Mouse (Mus musculus) erythroblast, embryonic 14.5 days (primary cell): ENCODE measurements around the gene Bcam. TPM values are rescaled to one million over a fixed set of nuclear protein-coding genes. Genes with fewer than 3 reads are reported as not detected.
"Not testable (repeated sequence)": the region's sequence is repeated elsewhere in the genome, so short reads cannot be mapped to it uniquely, and the experiment has no call there.

Experiments used
- H3K27me3 ChIP-seq: 2 replicates; pipeline ENCODE4 v1.6.1; 2012; ENCODE audit warnings: inconsistent platforms; ENCODE audit not compliant: control insufficient read depth
- H3K36me3 ChIP-seq: 2 replicates; pipeline ENCODE4 v1.6.1; 2012; ENCODE audit warnings: mild to moderate bottlenecking, inconsistent platforms; ENCODE audit not compliant: control insufficient read depth
- H3K4me1 ChIP-seq: 2 replicates; pipeline ENCODE4 v1.6.1; 2012; ENCODE audit warnings: inconsistent platforms; ENCODE audit not compliant: control insufficient read depth
- H3K4me3 ChIP-seq: replicated peaks from 2 replicates; pipeline ENCODE3; 2012; ENCODE audit warnings: moderate library complexity, mild to moderate bottlenecking, inconsistent platforms
- H3K9me3 ChIP-seq: 2 replicates; pipeline ENCODE4 v1.6.1; 2012; ENCODE audit warnings: low read length, inconsistent platforms, mixed read lengths; ENCODE audit not compliant: control insufficient read depth
- GATA1 ChIP-seq: IDR thresholded peaks from 2 replicates; pipeline ENCODE4 v1.6.1; 2012; ENCODE audit warnings: low read length, inconsistent platforms, mixed read lengths
- TAL1 ChIP-seq: IDR thresholded peaks from 3 replicates; pipeline ENCODE4 v1.6.1; 2012; ENCODE audit warnings: low read length, inconsistent platforms, mixed read lengths
- polyA plus RNA-seq: library from polyadenylated mRNA; stranded (reverse); fragments of >175 nt; gene quantifications from 2 replicates; pipeline ENCODE4 v1.2.3, GENCODE M21; 2012

Bcam gene
- polyA plus RNA-seq, 1 experiment, result not detected

- Histone ChIP-seq H3K36me3 (no peaks in the 10 kb centered on the region), H3K4me1 (peaks cover 12% of the 10 kb centered on the region), H3K4me3 (no peak overlapping the region), H3K9me3 (no peaks in the 10 kb centered on the region), H3K27me3 (peaks cover 26% of the 10 kb centered on the region)
- TF ChIP-seq GATA1 (no peak), TAL1 (no peak)
These were observed 22.1 kb upstream of the Bcam start for GRCm38 (mm10) chr7:19792701-19793630.

DNA sequence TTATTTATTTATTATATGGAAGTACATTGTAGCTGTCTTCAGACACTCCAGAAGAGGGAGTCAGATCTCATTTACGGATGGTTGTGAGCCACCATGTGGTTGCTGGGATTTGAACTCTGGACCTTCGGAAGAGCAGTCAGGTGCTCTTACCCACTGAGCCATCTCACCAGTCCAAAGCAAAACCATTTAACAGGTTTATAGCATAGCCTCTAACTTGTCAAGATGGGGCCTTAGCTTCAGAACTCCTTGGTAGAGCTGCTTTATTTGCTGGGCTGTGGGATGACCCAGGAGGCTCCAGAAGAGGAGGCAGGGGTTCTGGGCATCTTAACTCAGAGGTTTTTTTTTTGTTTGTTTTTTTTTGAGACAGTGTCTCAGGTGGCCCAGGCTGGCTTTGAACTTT, 20.7 kb upstream of the Bcam start:
- not testable (repeated sequence) for H3K36me3 ChIP-seq, H3K4me3 ChIP-seq, H3K9me3 ChIP-seq
- H3K27me3 ChIP-seq, result peaks cover 17% of the 10 kb centered on the region
- H3K4me1 ChIP-seq, result peaks cover 12% of the 10 kb centered on the region

DNA sequence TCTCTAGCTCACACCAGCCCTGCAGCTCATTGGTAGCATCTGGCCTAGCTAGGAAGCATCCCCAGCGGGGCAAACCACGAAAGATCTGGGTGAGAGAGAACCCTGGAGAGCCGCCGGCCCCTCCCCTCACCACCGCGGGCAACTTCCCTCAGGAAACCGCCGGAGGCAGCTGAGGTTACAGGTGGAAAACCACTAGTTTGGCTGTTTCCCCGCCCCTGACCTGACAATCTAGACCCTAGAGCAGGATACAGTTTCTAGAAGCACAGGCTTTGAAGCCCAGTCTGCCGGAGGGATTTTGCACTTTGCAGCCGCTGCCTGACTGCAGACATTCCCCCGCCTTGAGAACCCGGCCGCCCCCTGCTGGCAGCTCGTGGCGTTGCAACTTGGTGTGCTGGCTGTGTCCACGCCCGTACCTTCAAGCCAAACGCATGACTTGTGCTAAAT, 19.1 kb upstream of the Bcam start:
- H3K4me1 ChIP-seq, result peaks cover 12% of the 10 kb centered on the region
- H3K9me3 ChIP-seq, result no peaks in the 10 kb centered on the region
- peaks cover 8% of the 10 kb centered on the region for H3K27me3 ChIP-seq
- H3K4me3 ChIP-seq, result peak overlapping the region; percentile 20
- no peaks in the 10 kb centered on the region for H3K36me3 ChIP-seq
- no peak for TF ChIP-seq TAL1
- no peak for TF ChIP-seq GATA1

GRCm38 (mm10) chr7:19785874-19786458, 15.2 kb upstream of the Bcam start:
- no peaks in the 10 kb centered on the region for H3K36me3 ChIP-seq
- H3K9me3 ChIP-seq, result no peaks in the 10 kb centered on the region; the same call in 1 of the 2 replicates
- peaks cover 12% of the 10 kb centered on the region for H3K4me1 ChIP-seq
- peaks cover 8% of the 10 kb centered on the region for H3K27me3 ChIP-seq
- no peak for TF ChIP-seq GATA1
- no peak for TF ChIP-seq TAL1
- no peak overlapping the region for H3K4me3 ChIP-seq

GRCm38 (mm10) chr7:19784764-19785535, 14.1 kb upstream of the Bcam start:
- no peak overlapping the region for H3K4me3 ChIP-seq
- TF ChIP-seq GATA1 (no peak), TAL1 (no peak)
- peaks cover 3% of the 10 kb centered on the region for H3K4me1 ChIP-seq
- H3K36me3 ChIP-seq, result no peaks in the 10 kb centered on the region
- peaks cover 1% of the 10 kb centered on the region; the same call in 1 of the 2 replicates for H3K9me3 ChIP-seq
- H3K27me3 ChIP-seq, result peaks cover 7% of the 10 kb centered on the region

- H3K36me3 ChIP-seq, result no peaks in the 10 kb centered on the region
- H3K4me3 ChIP-seq, result no peak overlapping the region
- no peaks in the 10 kb centered on the region for H3K27me3 ChIP-seq
These were observed 12.8 kb upstream of the Bcam start for GRCm38 (mm10) chr7:19783630-19784029.

DNA sequence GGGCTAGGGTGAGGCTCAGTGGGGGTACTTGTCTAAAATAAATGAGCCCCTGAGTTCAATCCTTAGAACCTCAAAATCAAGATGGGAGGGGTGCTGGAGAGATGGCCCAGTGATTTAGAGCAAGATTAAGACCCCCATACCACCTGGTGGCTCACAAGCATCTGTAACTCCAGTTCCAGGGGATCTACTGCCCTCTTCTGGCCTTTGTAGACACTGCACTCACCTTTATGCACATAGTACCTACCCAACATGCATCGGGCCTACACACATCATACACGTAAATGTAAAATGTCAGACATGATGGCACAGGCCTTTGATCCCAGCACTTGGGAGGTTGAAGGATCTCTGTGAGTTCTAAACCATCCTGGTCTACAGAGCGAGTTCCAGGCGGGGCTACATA, 11.8 kb upstream of the Bcam start:
- TF ChIP-seq GATA1 (no peak), TAL1 (no peak)
- Histone ChIP-seq H3K9me3 (peaks cover 4% of the 10 kb centered on the region; the same call in 1 of the 2 replicates), H3K27me3 (no peaks in the 10 kb centered on the region), H3K36me3 (no peaks in the 10 kb centered on the region), H3K4me3 (no peak overlapping the region), H3K4me1 (no peaks in the 10 kb centered on the region)

More at GRCm38 (mm10) chr7:19783630-19784029, 12.8 kb upstream of the Bcam start:
- no peak for TF ChIP-seq TAL1
- no peak for TF ChIP-seq GATA1
- H3K4me1 ChIP-seq, result no peaks in the 10 kb centered on the region
- H3K9me3 ChIP-seq, result peaks cover 4% of the 10 kb centered on the region; the same call in 1 of the 2 replicates

DNA sequence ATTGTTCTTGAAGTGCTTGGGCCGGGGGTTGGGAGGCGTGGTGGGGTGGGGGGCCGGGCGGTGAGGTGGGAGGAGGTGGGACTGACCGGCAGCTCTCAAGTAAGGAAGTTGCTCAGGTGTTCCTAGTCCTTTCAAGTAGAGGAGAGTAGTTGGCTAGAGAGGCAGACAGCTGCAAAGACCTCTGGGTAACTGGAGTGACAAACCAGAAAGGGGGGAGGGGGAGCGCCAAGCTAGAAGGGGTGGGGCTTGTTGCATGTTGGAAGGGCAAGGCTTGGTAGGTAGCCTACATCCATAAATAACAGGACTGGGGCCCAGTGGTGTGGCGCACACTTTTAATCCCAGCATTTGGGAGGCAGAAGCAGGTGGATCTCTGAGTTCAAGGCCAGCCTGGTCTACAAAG, 10.9 kb upstream of the Bcam start:
- Histone ChIP-seq H3K36me3 (no peaks in the 10 kb centered on the region), H3K27me3 (no peaks in the 10 kb centered on the region), H3K4me1 (no peaks in the 10 kb centered on the region), H3K4me3 (no peak overlapping the region), H3K9me3 (peaks cover 4% of the 10 kb centered on the region; the same call in 1 of the 2 replicates)
- no peak for TF ChIP-seq TAL1

DNA sequence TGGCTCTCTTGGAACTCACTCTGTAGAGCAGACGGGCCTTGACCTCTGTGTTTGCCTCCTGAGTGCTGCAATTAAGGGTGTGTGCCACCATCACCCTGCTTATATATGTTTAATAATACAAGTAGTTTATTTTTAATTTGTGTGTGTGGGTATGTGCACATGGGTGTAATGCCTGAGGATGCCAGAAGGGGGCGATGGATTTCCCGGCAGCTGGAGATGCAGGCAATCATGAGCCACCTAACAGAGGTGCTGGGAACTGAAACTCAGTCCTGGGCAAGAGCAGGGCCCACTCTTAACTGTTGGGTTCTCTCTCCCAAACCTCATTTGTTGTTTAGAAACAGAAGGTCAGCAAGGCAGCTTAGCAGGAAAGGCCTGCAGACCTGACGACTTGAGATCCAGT, 9.1 kb upstream of the Bcam start:
- H3K9me3 ChIP-seq, result peaks cover 4% of the 10 kb centered on the region; the same call in 1 of the 2 replicates
- TF ChIP-seq TAL1 (no peak), GATA1 (no peak)
- no peaks in the 10 kb centered on the region for H3K36me3 ChIP-seq
- H3K27me3 ChIP-seq, result no peaks in the 10 kb centered on the region
- no peaks in the 10 kb centered on the region for H3K4me1 ChIP-seq
- no peak overlapping the region for H3K4me3 ChIP-seq
